Mouse (Mus musculus) embryonic facial prominence, embryonic 10.5 days (tissue): ENCODE results near the gene Pcnx2. TPM values are rescaled to one million over a fixed set of nuclear protein-coding genes. Genes with fewer than 3 reads are reported as not detected.

ENCODE experiments used
- DNase-seq: peaks from one replicate; pipeline ENCODE4 v3.0.0-alpha.2; 2017; ENCODE audit warnings: low spot score
- H3K27ac ChIP-seq: fragments of 300-500 bp; sonication (generic); replicated peaks from 2 replicates; pipeline ENCODE4 v1.5.1; 2016; ENCODE audit warnings: mild to moderate bottlenecking
- H3K27me3 ChIP-seq: fragments of 300-500 bp; sonication (generic); replicated peaks from 2 replicates; pipeline ENCODE4 v1.6.1; 2016; ENCODE audit warnings: low read depth, mild to moderate bottlenecking; ENCODE audit not compliant: poor library complexity, severe bottlenecking
- H3K36me3 ChIP-seq: fragments of 300-500 bp; sonication (generic); replicated peaks from 2 replicates; pipeline ENCODE4 v1.6.1; 2016; ENCODE audit warnings: mild to moderate bottlenecking, moderate library complexity
- H3K4me1 ChIP-seq: fragments of 300-500 bp; sonication (generic); 2 replicates; pipeline ENCODE4 v1.6.1; 2016
- H3K4me3 ChIP-seq: fragments of 300-500 bp; sonication (generic); 2 replicates; pipeline ENCODE4 v1.5.1; 2016; ENCODE audit warnings: mild to moderate bottlenecking, moderate library complexity
- H3K9me3 ChIP-seq: fragments of 300-500 bp; sonication (generic); 2 replicates; pipeline ENCODE4 v1.6.1; 2016; ENCODE audit warnings: mild to moderate bottlenecking
- WGBS: fragments of 180-500 bp; shearing (Covaris S2); methylation state at CpG from one replicate; pipeline ENCODE4 v1.1.7; 2016; 5-methylcytosine and 5-hydroxymethylcytosine counted together
- polyA plus RNA-seq: library from polyadenylated mRNA; unstranded; fragments of >200 nt; fragmentation: Nextera tagmentation; extraction: Ambion mirVana; gene quantifications from 2 replicates; pipeline ENCODE4 v1.2.1, GENCODE M21; 2016

The Pcnx2 gene
- polyA plus RNA-seq, 1 experiment from 2014 or later, result 0.15 TPM

- DNase-seq, result no peak
- Histone ChIP-seq H3K27ac (no peak overlapping the region; the same call in 1 of the 2 replicates), H3K4me1 (peaks cover 30% of the 10 kb centered on the region), H3K9me3 (no peaks in the 10 kb centered on the region), H3K4me3 (no peak overlapping the region), H3K36me3 (no peaks in the 10 kb centered on the region), H3K27me3 (no peaks in the 10 kb centered on the region)
- WGBS, result 44% methylated on average over 7 of the region's 7 CpGs
Measured at GRCm38 (mm10) chr8:125716613-125717012, 181.5 kb downstream of the Pcnx2 start.

DNA sequence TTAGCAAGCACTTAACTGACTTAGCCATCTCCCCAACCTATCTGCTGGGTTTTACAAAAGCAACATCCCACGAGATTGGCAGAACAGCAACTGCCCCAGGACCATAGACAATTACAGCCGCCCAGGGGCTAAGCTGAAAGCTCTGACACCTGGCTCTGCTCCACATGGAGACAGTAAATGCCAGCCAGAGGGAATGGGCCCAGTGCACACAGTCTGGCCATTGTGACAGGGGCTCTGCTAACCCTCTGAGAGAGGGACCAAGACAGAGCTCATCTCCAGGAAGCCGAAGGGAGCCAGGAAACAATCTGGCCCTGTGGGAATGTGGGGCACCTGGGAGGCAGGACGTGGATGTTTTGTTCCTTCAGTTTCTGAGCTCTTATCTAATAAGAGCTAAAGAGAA lies 181.9 kb downstream of the Pcnx2 start:
- no peak for DNase-seq
- no peaks in the 10 kb centered on the region for H3K27me3 ChIP-seq
- no peak overlapping the region for H3K27ac ChIP-seq
- WGBS, result 43% methylated on average over 4 of the region's 4 CpGs
- H3K36me3 ChIP-seq, result no peaks in the 10 kb centered on the region
- no peak overlapping the region for H3K4me3 ChIP-seq
- H3K9me3 ChIP-seq, result no peaks in the 10 kb centered on the region
- H3K4me1 ChIP-seq, result peaks cover 30% of the 10 kb centered on the region

GRCm38 (mm10) chr8:125711514-125711913 lies 186.6 kb downstream of the Pcnx2 start:
- Histone ChIP-seq H3K9me3 (no peaks in the 10 kb centered on the region), H3K27me3 (no peaks in the 10 kb centered on the region), H3K27ac (no peak overlapping the region), H3K4me3 (no peak overlapping the region), H3K36me3 (no peaks in the 10 kb centered on the region), H3K4me1 (peaks cover 7% of the 10 kb centered on the region)
- WGBS, result 91% methylated on average over 5 of the region's 5 CpGs
- no peak for DNase-seq

- no peaks in the 10 kb centered on the region for H3K4me1 ChIP-seq
- WGBS, result 87% methylated on average over 5 of the region's 5 CpGs
- H3K4me3 ChIP-seq, result no peak overlapping the region
- H3K9me3 ChIP-seq, result no peaks in the 10 kb centered on the region
- no peak for DNase-seq
- H3K27ac ChIP-seq, result no peak overlapping the region
- no peaks in the 10 kb centered on the region for H3K27me3 ChIP-seq
- H3K36me3 ChIP-seq, result no peaks in the 10 kb centered on the region
Measured at GRCm38 (mm10) chr8:125709171-125709570, 188.9 kb downstream of the Pcnx2 start.

DNA sequence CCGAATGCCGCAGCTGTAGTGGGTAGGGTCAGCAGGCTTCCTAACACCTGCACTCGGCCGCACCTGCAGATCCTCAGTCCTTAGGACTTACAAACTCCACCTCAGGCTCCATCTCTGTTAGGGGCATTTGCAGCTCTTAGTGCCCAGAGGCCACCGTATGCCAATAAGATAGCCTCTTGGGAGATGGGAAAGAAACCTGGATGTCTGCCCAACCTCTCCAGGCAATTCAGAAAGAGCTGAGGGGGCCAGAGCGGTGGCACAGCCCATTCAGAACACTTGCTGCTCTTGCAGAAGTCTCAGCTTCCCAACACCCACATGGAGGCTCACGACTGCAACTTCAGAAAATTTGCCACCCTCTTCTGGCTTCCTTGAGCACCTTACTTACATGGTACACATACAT lies 192.3 kb downstream of the Pcnx2 start:
- no peak overlapping the region for H3K4me3 ChIP-seq
- no peaks in the 10 kb centered on the region for H3K4me1 ChIP-seq
- H3K27me3 ChIP-seq, result no peaks in the 10 kb centered on the region
- DNase-seq, result no peak
- H3K27ac ChIP-seq, result no peak overlapping the region
- no peaks in the 10 kb centered on the region for H3K36me3 ChIP-seq
- WGBS, result 88% methylated on average over 7 of the region's 7 CpGs
- no peaks in the 10 kb centered on the region for H3K9me3 ChIP-seq

DNA sequence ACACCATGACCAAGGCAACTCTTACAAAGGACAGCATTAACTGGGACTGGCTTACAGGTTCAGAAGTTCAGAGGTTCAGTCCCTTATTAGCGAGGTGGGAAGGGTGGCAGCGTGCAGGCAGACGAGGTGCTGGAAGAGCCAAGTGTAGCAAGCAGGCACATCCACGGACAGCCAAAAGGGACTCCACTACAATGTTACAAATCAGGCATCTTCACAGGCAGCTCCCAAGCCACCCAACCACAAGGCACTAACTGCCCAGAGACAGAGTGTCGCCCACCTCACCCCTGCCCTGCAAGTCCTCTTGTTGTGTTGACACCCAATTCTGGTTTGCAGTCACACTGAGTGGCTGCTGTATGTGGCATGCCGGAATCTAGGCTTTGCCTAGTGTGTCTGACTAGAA lies 193.7 kb downstream of the Pcnx2 start:
- WGBS, result 84% methylated on average over 6 of the region's 6 CpGs
- Histone ChIP-seq H3K4me1 (no peaks in the 10 kb centered on the region), H3K27ac (no peak overlapping the region), H3K4me3 (no peak overlapping the region), H3K27me3 (no peaks in the 10 kb centered on the region), H3K9me3 (no peaks in the 10 kb centered on the region), H3K36me3 (no peaks in the 10 kb centered on the region)
- no peak for DNase-seq

- WGBS, result 86% methylated on average over 15 of the region's 15 CpGs
- no peaks in the 10 kb centered on the region for H3K27me3 ChIP-seq
- H3K9me3 ChIP-seq, result 0 out of 2 replicates have a peak, but pooled peaks cover 4% of the 10 kb centered on the region
- H3K36me3 ChIP-seq, result no peaks in the 10 kb centered on the region
- no peaks in the 10 kb centered on the region for H3K4me1 ChIP-seq
- no peak overlapping the region for H3K4me3 ChIP-seq
- no peak overlapping the region for H3K27ac ChIP-seq
- no peak for DNase-seq
Measured at GRCm38 (mm10) chr8:125702868-125703473, 195.1 kb downstream of the Pcnx2 start.

Other genes with a start within 250 kb of the Pcnx2 start
- 5.7 and 7.0 TPM in 2 replicates for gene Map10, start 228.5 kb downstream of the Pcnx2 start, polyA plus RNA-seq
- gene Ntpcr, start 168.4 kb downstream of the Pcnx2 start, polyA plus RNA-seq, result 18.8 and 19.3 TPM in 2 replicates
- gene Map3k21, start 12.1 kb upstream of the Pcnx2 start, polyA plus RNA-seq, result 0.04 and 0.06 TPM in 2 replicates
- gene Kcnk1, start 96.9 kb upstream of the Pcnx2 start, polyA plus RNA-seq, result 17.0 and 17.9 TPM in 2 replicates